8 mouse cellular contexts compared by ENCODE assay signal in genomic region chr9:87255696-87256030, GRCm38 (mm10). TPM values are rescaled to one million over a fixed set of nuclear protein-coding genes. Genes with fewer than 3 reads are reported as not detected.
DNase-seq lines count a peak whose midpoint lies in the region; ATAC-seq lines count a peak whose summit lies in the region.

No protein-coding gene starts in this region.

- no peaks in the 10 kb centered on the region for H3K9me3 ChIP-seq in lung, embryonic 16.5 days (ENCODE audit: control insufficient read depth, low read length)
- no peaks in the 10 kb centered on the region for H3K9me3 ChIP-seq in erythroblast, embryonic 14.5 days (ENCODE audit: control insufficient read depth, low read length)
- no peaks in the 10 kb centered on the region for H3K9me3 ChIP-seq in limb, embryonic 15.5 days
- H3K9me3 ChIP-seq in stomach, embryonic 14.5 days (ENCODE audit: control insufficient read depth, low read depth, low read length): no peaks in the 10 kb centered on the region

- H3K4me3 ChIP-seq in lung, embryonic 16.5 days (ENCODE audit: low read length): peak overlapping the region; percentile 85
- peak overlapping the region; percentile 72 for H3K4me3 ChIP-seq in erythroblast, embryonic 14.5 days (replicated peaks)
- peak overlapping the region; percentile 69 for H3K4me3 ChIP-seq in limb, embryonic 15.5 days
- peak overlapping the region; percentile 51 for H3K4me3 ChIP-seq in stomach, embryonic 14.5 days (ENCODE audit: low read depth, low read length)

- no peaks in the 10 kb centered on the region for H3K27me3 ChIP-seq in lung, embryonic 16.5 days (ENCODE audit: control insufficient read depth, insufficient read depth, low read depth, low read length)
- no peaks in the 10 kb centered on the region for H3K27me3 ChIP-seq in erythroblast, embryonic 14.5 days (ENCODE audit: control insufficient read depth)
- no peaks in the 10 kb centered on the region for H3K27me3 ChIP-seq in limb, embryonic 15.5 days
- H3K27me3 ChIP-seq in stomach, embryonic 14.5 days (ENCODE audit: control insufficient read depth, insufficient read depth, low read length): no peaks in the 10 kb centered on the region

- no peak for DNase-seq in lung, adult 18-20 months
- no peak for DNase-seq in right cerebral cortex, postnatal 25 days
- DNase-seq in embryo, embryonic 10.5 days (ENCODE audit: low spot score): no peak
- DNase-seq in cerebellum, adult 11 months: no peak

- no peak overlapping the region for H3K27ac ChIP-seq in lung, embryonic 16.5 days (ENCODE audit: low read length)
- H3K27ac ChIP-seq in limb, embryonic 15.5 days: peak overlapping the region; percentile 81
- peak overlapping the region; percentile 40; the same call in 1 of the 2 replicates for H3K27ac ChIP-seq in stomach, embryonic 14.5 days (ENCODE audit: low read length)

- peak; percentile 79 for ATAC-seq in lung, embryonic 16.5 days (ENCODE audit: low read depth)
- peak; percentile 72; the same call in 1 of the 2 replicates for ATAC-seq in limb, embryonic 15.5 days (ENCODE audit: insufficient number of reproducible peaks, low FRiP score, low TSS enrichment, low read depth)
- peak; percentile 78 for ATAC-seq in stomach, embryonic 14.5 days (ENCODE audit: insufficient number of reproducible peaks, insufficient read depth, low FRiP score, low read depth)

- peak overlapping the region; percentile 57 for H3K4me2 ChIP-seq in lung, embryonic 16.5 days (ENCODE audit: low read depth, low read length)
- H3K4me2 ChIP-seq in limb, embryonic 15.5 days: peak overlapping the region; percentile 71
- peak overlapping the region; percentile 52 for H3K4me2 ChIP-seq in stomach, embryonic 14.5 days (replicated peaks; ENCODE audit: low read depth, low read length)

- 14% methylated on average over 6 of the region's 6 CpGs for WGBS in lung, embryonic 16.5 days
- WGBS in limb, embryonic 15.5 days: 22% methylated on average over 6 of the region's 6 CpGs
- 15% methylated on average over 6 of the region's 6 CpGs for WGBS in stomach, embryonic 14.5 days

- H3K9ac ChIP-seq in lung, embryonic 16.5 days (ENCODE audit: low read length): peak overlapping the region; percentile 69
- H3K9ac ChIP-seq in limb, embryonic 15.5 days: peak overlapping the region; percentile 45; the same call in 1 of the 2 replicates
- peak overlapping the region; percentile 19 for H3K9ac ChIP-seq in stomach, embryonic 14.5 days (replicated peaks; ENCODE audit: low read depth, low read length)

- no peaks in the 10 kb centered on the region for H3K36me3 ChIP-seq in lung, embryonic 16.5 days (ENCODE audit: control insufficient read depth, insufficient read depth, low read length)
- peaks cover 7% of the 10 kb centered on the region for H3K36me3 ChIP-seq in erythroblast, embryonic 14.5 days (ENCODE audit: control insufficient read depth)
- H3K36me3 ChIP-seq in limb, embryonic 15.5 days: no peaks in the 10 kb centered on the region
- H3K36me3 ChIP-seq in stomach, embryonic 14.5 days (ENCODE audit: control insufficient read depth, insufficient read depth, low read length): no peaks in the 10 kb centered on the region

- no peaks in the 10 kb centered on the region for H3K4me1 ChIP-seq in lung, embryonic 16.5 days (replicated peaks; ENCODE audit: control insufficient read depth, insufficient read depth, low read length)
- peaks cover 14% of the 10 kb centered on the region for H3K4me1 ChIP-seq in erythroblast, embryonic 14.5 days (ENCODE audit: control insufficient read depth)
- H3K4me1 ChIP-seq in limb, embryonic 15.5 days: peaks cover 4% of the 10 kb centered on the region; the same call in 1 of the 2 replicates
- H3K4me1 ChIP-seq in stomach, embryonic 14.5 days (ENCODE audit: control insufficient read depth, insufficient read depth, low read length): no peaks in the 10 kb centered on the region

RNA-seq across cellular contexts. Expression of gene Cep162, which starts 0.3 kb away (rescaled TPM):
- 6.8 and 6.9 TPM in 2 replicates for polyA plus RNA-seq in lung, embryonic 16.5 days (2015; fragmentation: Nextera tagmentation; extraction: Ambion mirVana)
- 0.06 and 0.07 TPM in 2 replicates for polyA plus RNA-seq in erythroblast, embryonic 14.5 days (2012)
- 5.1 and 5.3 TPM in 2 replicates for polyA plus RNA-seq in limb, embryonic 15.5 days (2015; fragmentation: Nextera tagmentation; extraction: Ambion mirVana)
- polyA plus RNA-seq in stomach, embryonic 14.5 days (2014; fragmentation: Nextera tagmentation; extraction: Ambion mirVana): 7.6 and 9.6 TPM in 2 replicates

Comparison
In these comparisons a context has a peak if more than half of its experiments do, and no peak if none do; other contexts are left out.
1. H3K9ac ChIP-seq: peak in every context shown above with its lines; median percentile 69 in lung, embryonic 16.5 days; 45 in limb, embryonic 15.5 days; 19 in stomach, embryonic 14.5 days.